Mouse (Mus musculus): ENCODE measurements around the gene Olfr1122. TPM values are rescaled to one million over a fixed set of nuclear protein-coding genes. Genes with fewer than 3 reads are reported as not detected.
"Not testable (repeated sequence)": the region's sequence is repeated elsewhere in the genome, so short reads cannot be mapped to it uniquely, and the experiment has no call there.

Olfr1122 gene
- total RNA-seq (2021): not detected
- long read RNA-seq, experiment 1: 0 reads
- long read RNA-seq, experiment 2: 0 reads

DNA sequence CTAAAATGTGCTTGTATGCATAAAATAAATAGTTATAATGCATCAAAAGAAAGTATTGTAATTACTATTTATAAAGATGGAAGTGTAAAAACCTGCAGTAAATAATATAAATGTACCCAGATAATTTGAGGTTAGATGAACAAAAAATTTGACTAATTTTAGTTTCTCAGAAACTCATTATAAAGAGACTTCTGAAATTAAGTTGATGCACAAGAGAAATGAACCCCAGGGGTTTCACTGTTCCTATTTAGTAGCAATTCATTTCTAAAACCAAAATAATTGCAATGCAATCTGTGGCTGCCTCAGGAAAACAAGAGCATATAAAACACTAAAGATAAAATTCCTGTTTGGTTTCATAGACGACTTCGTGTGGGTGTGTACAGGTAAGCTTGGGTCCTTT is at the start of gene Olfr1122:
Olfr1122 (plus strand) TSS at position 301 of the 400 bp plus-strand sequence.
- DNase-seq (ENCODE audit: low spot score in 2 of 2): no peak

DNA sequence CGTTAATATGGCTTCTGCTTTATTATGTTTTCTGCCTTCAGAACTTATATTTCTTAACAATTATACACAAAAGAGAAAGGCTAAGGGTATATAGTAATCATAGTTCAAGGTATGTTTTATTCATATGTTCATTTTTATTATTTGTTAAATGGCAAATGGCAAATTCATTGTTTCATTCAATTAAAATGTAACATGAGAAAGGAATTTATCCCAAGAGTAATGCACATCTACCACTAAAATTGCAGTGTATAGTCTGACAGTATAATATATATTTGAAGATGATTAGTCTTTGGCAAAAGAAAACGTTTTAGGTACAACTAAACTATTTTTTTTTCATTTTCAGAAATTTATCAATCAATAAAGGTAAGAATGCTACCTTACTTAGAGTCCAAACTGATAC is 31.1 kb upstream of the Olfr1122 start, which contains the start of gene Olfr1120:
Olfr1120 (plus strand) TSS at position 301 of the 400 bp plus-strand sequence.
- DNase-seq (ENCODE audit: low spot score in 2 of 2): no peak

DNA sequence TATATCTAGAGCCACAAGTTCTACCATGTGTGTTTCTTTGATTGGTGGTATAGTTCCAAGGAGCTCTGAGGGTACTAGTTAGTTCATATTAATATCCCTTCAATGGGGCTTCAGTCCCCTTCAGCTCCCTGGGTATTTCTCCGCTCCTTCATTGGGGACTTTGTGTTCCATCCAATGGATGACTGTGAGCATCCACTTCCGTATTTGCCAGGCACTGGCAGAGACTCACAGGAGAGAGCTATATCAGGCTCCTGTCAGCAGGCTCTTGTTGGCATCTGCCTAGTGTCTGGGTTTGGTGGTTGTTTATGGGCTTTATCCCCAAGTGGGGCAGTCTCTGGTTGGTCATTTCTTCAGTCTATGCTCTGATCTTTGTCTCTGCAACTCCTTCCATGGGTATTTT is 25.5 kb upstream of the Olfr1122 start:
- DNase-seq (ENCODE audit: low spot score in 2 of 2): not testable (repeated sequence)

DNA sequence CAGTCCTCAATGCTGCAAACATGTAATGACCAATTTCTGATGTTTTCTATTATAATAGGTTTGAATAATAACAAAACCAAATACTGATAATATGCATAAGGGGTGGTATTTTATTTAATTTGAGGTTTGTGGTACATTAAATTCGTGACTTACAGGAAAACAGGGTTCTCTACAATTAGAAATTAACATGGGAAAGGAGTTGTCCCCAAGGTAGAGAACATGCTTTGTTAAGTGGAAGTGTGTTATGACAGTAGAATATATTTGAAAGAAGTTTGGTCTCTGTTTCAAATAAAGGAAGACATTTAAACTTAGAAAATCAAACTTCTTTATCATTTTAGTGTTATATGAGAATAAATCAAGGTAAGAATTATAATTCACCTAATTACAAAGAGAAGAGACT is 16.1 kb upstream of the Olfr1122 start, which contains the start of gene Olfr1121:
Olfr1121 (plus strand) TSS at position 301 of the 400 bp plus-strand sequence.
- DNase-seq (ENCODE audit: low spot score in 2 of 2): no peak

DNA sequence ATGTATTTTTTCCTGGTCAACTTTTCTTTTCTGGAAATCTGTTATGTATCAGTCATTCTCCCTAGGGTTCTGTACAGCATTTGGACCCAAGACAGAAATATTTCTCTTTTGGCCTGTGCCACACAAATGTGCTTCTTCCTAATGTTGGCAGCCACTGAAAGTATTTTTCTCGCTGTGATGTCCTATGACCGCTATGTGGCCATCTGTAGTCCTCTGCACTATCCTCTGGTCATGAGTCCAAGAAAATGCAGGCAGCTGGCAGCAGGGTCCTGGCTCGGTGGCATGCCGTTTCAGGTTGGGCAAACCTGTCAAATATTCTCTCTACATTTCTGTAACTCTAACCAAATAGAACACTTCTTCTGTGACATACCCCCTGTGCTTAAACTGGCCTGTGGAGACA is 13.9 kb upstream of the Olfr1122 start:
- no peak for DNase-seq (ENCODE audit: low spot score in 2 of 2)

DNA sequence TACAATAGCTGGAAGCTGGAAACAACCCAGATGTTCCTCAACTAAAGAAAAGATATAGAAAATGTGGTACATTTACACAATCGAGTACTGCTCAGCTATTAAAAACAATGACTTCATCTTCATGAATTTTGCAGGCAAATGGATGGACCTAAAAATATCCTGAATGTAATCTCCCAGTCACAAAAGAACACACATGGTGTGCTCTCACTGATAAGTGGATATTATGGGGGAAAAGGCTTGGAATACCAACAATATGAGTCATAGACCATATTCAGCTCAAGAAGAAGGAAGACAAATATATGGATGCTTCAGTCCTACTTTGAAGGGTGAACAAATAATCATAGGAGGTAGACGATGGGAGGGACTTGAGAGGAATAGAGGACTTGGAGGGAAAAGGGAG is 1.7 kb upstream of the Olfr1122 start:
- no peak for DNase-seq (ENCODE audit: low spot score in 2 of 2)

DNA sequence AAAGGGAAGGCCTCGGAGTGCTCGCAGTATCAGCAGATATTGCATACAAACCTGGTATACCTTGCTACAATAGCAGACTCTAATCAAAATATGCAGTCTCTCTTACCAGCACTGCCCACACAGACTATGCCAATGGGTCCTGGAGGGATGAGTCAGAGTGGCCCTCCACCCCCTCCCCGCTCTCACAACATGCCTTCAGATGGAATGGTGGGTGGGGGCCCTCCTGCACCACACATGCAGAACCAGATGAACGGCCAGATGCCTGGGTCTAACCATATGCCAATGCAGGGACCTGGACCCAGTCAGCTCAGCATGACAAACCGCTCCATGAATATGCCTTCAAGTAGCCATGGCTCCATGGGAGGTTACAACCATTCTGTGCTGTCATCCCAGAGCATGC is 8.0 kb downstream of the Olfr1122 start:
- not testable (repeated sequence) for DNase-seq (ENCODE audit: low spot score in 2 of 2)

DNA sequence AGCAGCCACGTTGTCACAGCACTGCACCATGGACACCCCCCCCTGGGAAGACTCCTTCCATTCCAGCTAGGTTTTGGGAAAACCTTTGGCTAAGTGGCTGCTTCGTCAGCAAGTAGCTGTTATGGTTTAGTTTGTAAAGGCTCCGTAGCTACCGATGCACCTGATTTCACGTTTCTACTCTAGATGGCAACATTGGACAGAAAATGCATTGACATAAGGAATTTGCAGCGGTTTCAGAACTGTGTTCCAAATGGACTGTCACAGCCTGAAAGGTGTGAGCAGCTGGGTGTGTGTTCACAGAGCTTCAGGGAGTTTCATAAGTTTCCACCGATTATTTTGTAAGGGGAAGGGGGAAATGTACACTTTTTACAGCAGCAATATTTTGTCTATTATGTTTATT is 9.0 kb downstream of the Olfr1122 start:
- peak in 1 of 2 experiments; percentile 4 for DNase-seq (ENCODE audit: low spot score in 2 of 2)

DNA sequence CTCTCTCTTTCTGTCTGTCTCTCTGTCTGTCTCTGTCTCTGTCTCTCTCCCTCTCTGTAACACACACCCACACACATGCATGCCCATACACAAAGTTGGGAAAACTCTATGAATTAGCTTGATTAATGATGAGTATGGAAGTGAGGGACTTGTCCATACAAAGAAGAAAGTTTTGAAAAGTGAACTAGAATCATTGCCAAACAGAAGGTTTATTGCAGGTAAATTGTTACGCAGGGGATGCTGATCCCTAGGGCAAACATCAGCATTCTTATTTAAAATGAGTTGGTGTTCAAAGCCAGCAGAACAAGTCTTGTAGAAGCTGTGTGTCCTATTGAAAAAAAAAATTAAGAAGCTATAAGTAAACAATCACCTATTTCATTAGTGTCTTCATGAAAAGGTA is 30.7 kb downstream of the Olfr1122 start, which contains the start of gene Olfr1123:
Olfr1123 (plus strand) TSS at position 301 of the 400 bp plus-strand sequence.
- DNase-seq (ENCODE audit: low spot score in 2 of 2): no peak

DNA sequence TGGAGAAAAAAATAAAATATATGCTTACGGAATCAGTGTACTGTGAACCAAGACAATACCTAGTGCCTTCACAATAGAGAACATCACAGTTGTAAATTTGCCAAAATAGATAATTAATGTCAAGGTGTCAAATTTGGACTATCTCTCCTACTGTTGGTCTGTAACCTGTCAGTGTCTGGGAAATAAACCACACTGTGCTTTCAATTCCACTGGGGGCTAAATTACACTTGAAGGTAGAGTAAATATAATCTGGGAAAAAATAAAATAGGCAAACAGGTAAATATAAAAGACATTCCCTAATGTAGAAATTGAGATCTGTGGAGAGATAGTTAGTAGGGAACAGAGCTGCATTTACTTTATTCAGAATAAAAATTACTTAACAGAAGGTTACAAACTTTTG is 44.3 kb downstream of the Olfr1122 start, which contains the start of gene Olfr1124:
Olfr1124 (plus strand) TSS at position 301 of the 400 bp plus-strand sequence.
- no peak for DNase-seq (ENCODE audit: low spot score in 2 of 2)

DNA sequence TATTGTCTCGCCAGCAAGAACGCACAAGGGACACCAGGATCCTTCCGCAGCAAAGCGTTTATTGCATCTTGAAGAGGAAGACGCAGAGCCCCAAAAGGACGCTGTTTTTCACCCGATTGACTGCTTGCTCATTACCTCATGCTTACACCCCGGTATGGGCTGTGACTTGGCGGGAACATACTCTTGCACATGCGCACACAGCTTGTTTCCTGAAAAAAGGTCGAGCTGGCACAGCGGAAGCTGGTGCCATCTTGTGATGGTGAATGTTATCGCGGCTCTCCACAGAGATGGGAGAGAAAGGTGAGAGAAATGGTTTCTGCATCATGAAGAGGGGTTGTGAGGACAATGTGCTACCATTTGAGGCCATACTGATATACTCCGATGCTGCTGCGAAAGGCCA is 52.1 kb downstream of the Olfr1122 start:
- DNase-seq (ENCODE audit: low spot score in 2 of 2): no peak

Other genes with a start within 250 kb of the Olfr1122 start
- gene Olfr1110, start 245.5 kb upstream of the Olfr1122 start, total RNA-seq (2021): not detected
- gene Olfr1111, start 233.2 kb upstream of the Olfr1122 start, total RNA-seq (2021): not detected
- not detected for gene Olfr1112, start 198.1 kb upstream of the Olfr1122 start, total RNA-seq (2021)
- gene Olfr1113, start 176.9 kb upstream of the Olfr1122 start, total RNA-seq (2021): not detected
- gene Olfr1115, start 137.8 kb upstream of the Olfr1122 start, total RNA-seq (2021): not detected
- gene Olfr1116, start 118.3 kb upstream of the Olfr1122 start, total RNA-seq (2021): not detected
- gene Olfr1118, start 78.3 kb upstream of the Olfr1122 start, total RNA-seq (2021): not detected
- gene Olfr1120, start 31.0 kb upstream of the Olfr1122 start, total RNA-seq (2021): not detected
- gene Olfr1121, start 16.0 kb upstream of the Olfr1122 start, total RNA-seq (2021): not detected
- gene Olfr1123, start 30.8 kb downstream of the Olfr1122 start, total RNA-seq (2021): not detected
- not detected for gene Olfr1124, start 44.4 kb downstream of the Olfr1122 start, total RNA-seq (2021)
- gene Olfr1126, start 68.1 kb downstream of the Olfr1122 start, total RNA-seq (2021): not detected
- gene Pramel7, start 111.2 kb downstream of the Olfr1122 start, total RNA-seq (2021): not detected
- not detected for gene Pramel6, start 120.7 kb downstream of the Olfr1122 start, total RNA-seq (2021)
- gene Olfr153, start 145.9 kb downstream of the Olfr1122 start, total RNA-seq (2021): not detected
- gene Olfr1128, start 159.7 kb downstream of the Olfr1122 start, total RNA-seq (2021): not detected
- gene Olfr1129, start 188.1 kb downstream of the Olfr1122 start, total RNA-seq (2021): not detected
- gene Olfr1130, start 220.4 kb downstream of the Olfr1122 start, total RNA-seq (2021): not detected
- not detected for gene Olfr1131, start 241.3 kb downstream of the Olfr1122 start, total RNA-seq (2021)